Mouse (Mus musculus) kidney, postnatal 0 days (tissue): Measurements from ENCODE around the gene Hk3. TPM values are rescaled to one million over a fixed set of nuclear protein-coding genes. Genes with fewer than 3 reads are reported as not detected.

Source experiments
- ATAC-seq: fragments of 200-750 bp; cut with Nextera tagmentation; replicated peaks from 2 replicates; pipeline ENCODE4 v1.8.0; 2017; ENCODE audit warnings: low read depth, moderate number of reproducible peaks, moderate TSS enrichment, moderate library complexity; ENCODE audit not compliant: low FRiP score
- DNase-seq: peaks from one replicate; pipeline ENCODE4 v3.0.0-alpha.2; 2016; ENCODE audit warnings: low spot score
- H3K27ac ChIP-seq: fragments of 300-500 bp; sonication (generic); 2 replicates; pipeline ENCODE4 v1.5.1; 2014; ENCODE audit warnings: mild to moderate bottlenecking
- H3K27me3 ChIP-seq: fragments of 300-500 bp; sonication (generic); 2 replicates; pipeline ENCODE4 v1.6.1; 2014; ENCODE audit warnings: low read length, mixed read lengths; ENCODE audit not compliant: insufficient read depth
- H3K36me3 ChIP-seq: fragments of 300-500 bp; sonication (generic); 2 replicates; pipeline ENCODE4 v1.6.1; 2014; ENCODE audit warnings: low read length, mixed read lengths; ENCODE audit not compliant: insufficient read depth
- H3K4me1 ChIP-seq: fragments of 300-500 bp; sonication (generic); replicated peaks from 2 replicates; pipeline ENCODE4 v1.6.1; 2014; ENCODE audit warnings: antibody characterized with exemption, low read length, mixed read lengths; ENCODE audit not compliant: insufficient read depth
- H3K4me2 ChIP-seq: fragments of 300-500 bp; sonication (generic); 2 replicates; pipeline ENCODE4 v1.6.1; 2014; ENCODE audit warnings: mild to moderate bottlenecking, low read length, moderate library complexity, mixed read lengths
- H3K4me3 ChIP-seq: fragments of 300-500 bp; sonication (generic); replicated peaks from 2 replicates; pipeline ENCODE4 v1.5.1; 2014; ENCODE audit warnings: low read depth, low read length
- H3K9ac ChIP-seq: fragments of 300-500 bp; sonication (generic); 2 replicates; pipeline ENCODE4 v1.6.1; 2014; ENCODE audit warnings: low read depth, low read length
- H3K9me3 ChIP-seq: fragments of 300-500 bp; sonication (generic); replicated peaks from 2 replicates; pipeline ENCODE4 v1.6.1; 2016; ENCODE audit warnings: low read length, inconsistent platforms, mixed read lengths
- CTCF ChIP-seq: IDR thresholded peaks from 2 replicates; pipeline ENCODE4 v1.5.1; 2016; ENCODE audit warnings: antibody characterized with exemption, low read depth, mild to moderate bottlenecking, moderate library complexity
- WGBS: fragments of 180-500 bp; shearing (Covaris S2); extraction: QIAGEN DNeasy Blood & Tissue Kit; methylation state at CpG from one replicate; pipeline ENCODE4 v1.1.7; 2014; 5-methylcytosine and 5-hydroxymethylcytosine counted together
- polyA plus RNA-seq: library from polyadenylated mRNA; unstranded; fragments of >200 nt; fragmentation: Nextera tagmentation; extraction: Ambion mirVana; gene quantifications from 2 replicates; pipeline ENCODE4 v1.2.1, GENCODE M21; 2015

Hk3 gene
- polyA plus RNA-seq, 1 experiment from 2014 or later, result 0.61 TPM

GRCm38 (mm10) chr13:54994576-54994975 lies 26.6 kb downstream of the Hk3 start:
- DNase-seq, result no peak
- ATAC-seq, result no peak
- Histone ChIP-seq H3K4me1 (no peaks in the 10 kb centered on the region), H3K4me2 (no peak overlapping the region), H3K9me3 (no peaks in the 10 kb centered on the region), H3K27me3 (no peaks in the 10 kb centered on the region), H3K9ac (no peak overlapping the region), H3K27ac (no peak overlapping the region), H3K36me3 (no peaks in the 10 kb centered on the region), H3K4me3 (no peak overlapping the region)
- TF ChIP-seq CTCF, result no peak
- WGBS, result 23% methylated on average over 4 of the region's 4 CpGs

- DNase-seq (no peak), ATAC-seq (no peak)
- H3K36me3 ChIP-seq, result no peaks in the 10 kb centered on the region
- WGBS, result 84% methylated on average over 7 of the region's 7 CpGs
- H3K4me3 ChIP-seq, result no peak overlapping the region
- no peak overlapping the region for H3K27ac ChIP-seq
- no peak for TF ChIP-seq CTCF
- no peak overlapping the region for H3K9ac ChIP-seq
- no peaks in the 10 kb centered on the region for H3K27me3 ChIP-seq
- H3K9me3 ChIP-seq, result no peaks in the 10 kb centered on the region
- H3K4me2 ChIP-seq, result no peak overlapping the region
- H3K4me1 ChIP-seq, result peaks cover 7% of the 10 kb centered on the region; the same call in 1 of the 2 replicates
These were observed 29.0 kb downstream of the Hk3 start for GRCm38 (mm10) chr13:54992215-54992614.

GRCm38 (mm10) chr13:54988181-54988760 lies 32.9 kb downstream of the Hk3 start:
- Histone ChIP-seq H3K4me2 (no peak overlapping the region), H3K9ac (no peak overlapping the region), H3K4me1 (peaks cover 8% of the 10 kb centered on the region; the same call in 1 of the 2 replicates), H3K36me3 (no peaks in the 10 kb centered on the region), H3K27me3 (no peaks in the 10 kb centered on the region), H3K4me3 (no peak overlapping the region), H3K27ac (no peak overlapping the region), H3K9me3 (no peaks in the 10 kb centered on the region)
- no peak for DNase-seq
- 37% methylated on average over 7 of the region's 7 CpGs for WGBS
- TF ChIP-seq CTCF, result no peak
- ATAC-seq, result no peak

- Histone ChIP-seq H3K9me3 (no peaks in the 10 kb centered on the region), H3K4me1 (peaks cover 8% of the 10 kb centered on the region; the same call in 1 of the 2 replicates), H3K36me3 (no peaks in the 10 kb centered on the region), H3K9ac (no peak overlapping the region), H3K27ac (no peak overlapping the region), H3K27me3 (no peaks in the 10 kb centered on the region), H3K4me3 (no peak overlapping the region), H3K4me2 (no peak overlapping the region)
- ATAC-seq (no peak), DNase-seq (no peak)
- no peak for TF ChIP-seq CTCF
- WGBS, result 44% methylated on average over 9 of the region's 9 CpGs
These were observed 33.8 kb downstream of the Hk3 start for GRCm38 (mm10) chr13:54987405-54987804.

GRCm38 (mm10) chr13:54983614-54984013 lies 37.6 kb downstream of the Hk3 start:
- peak; percentile 51 for TF ChIP-seq CTCF

GRCm38 (mm10) chr13:54983001-54983400 lies 38.2 kb downstream of the Hk3 start:
- no peaks in the 10 kb centered on the region for H3K27me3 ChIP-seq
- no peaks in the 10 kb centered on the region for H3K9me3 ChIP-seq
- H3K36me3 ChIP-seq, result no peaks in the 10 kb centered on the region
- WGBS, result 69% methylated on average over 8 of the region's 8 CpGs
- no peak overlapping the region for H3K27ac ChIP-seq
- no peak overlapping the region for H3K9ac ChIP-seq
- no peak for TF ChIP-seq CTCF
- DNase-seq (no peak), ATAC-seq (no peak)
- H3K4me3 ChIP-seq, result no peak overlapping the region
- H3K4me2 ChIP-seq, result no peak overlapping the region
- H3K4me1 ChIP-seq, result peaks cover 5% of the 10 kb centered on the region; the same call in 1 of the 2 replicates

More at GRCm38 (mm10) chr13:54983614-54984013, 37.6 kb downstream of the Hk3 start:
- ATAC-seq, result no peak
- no peak for DNase-seq
- Histone ChIP-seq H3K4me1 (peaks cover 5% of the 10 kb centered on the region; the same call in 1 of the 2 replicates), H3K27ac (no peak overlapping the region), H3K4me2 (no peak overlapping the region), H3K4me3 (no peak overlapping the region), H3K27me3 (no peaks in the 10 kb centered on the region), H3K9me3 (no peaks in the 10 kb centered on the region), H3K36me3 (no peaks in the 10 kb centered on the region), H3K9ac (no peak overlapping the region)
- 57% methylated on average over 2 of the region's 2 CpGs for WGBS

GRCm38 (mm10) chr13:54980957-54981356 lies 40.2 kb downstream of the Hk3 start:
- Histone ChIP-seq H3K4me1 (no peaks in the 10 kb centered on the region), H3K27ac (no peak overlapping the region), H3K4me3 (no peak overlapping the region), H3K9me3 (no peaks in the 10 kb centered on the region), H3K27me3 (no peaks in the 10 kb centered on the region), H3K4me2 (no peak overlapping the region), H3K9ac (no peak overlapping the region), H3K36me3 (no peaks in the 10 kb centered on the region)
- ATAC-seq, result no peak
- no peak for DNase-seq
- WGBS, result 69% methylated on average over 12 of the region's 12 CpGs
- TF ChIP-seq CTCF, result no peak
